ENCODE assay signal across 12 mouse cellular contexts in genomic region chr5:24869796-24870289, GRCm38 (mm10). TPM values are rescaled to one million over a fixed set of nuclear protein-coding genes. Genes with fewer than 3 reads are reported as not detected.
DNase-seq lines count a peak whose midpoint lies in the region; ATAC-seq and TF ChIP-seq lines count a peak whose summit lies in the region.
"Had no signal": no experiment of that assay in that cellular context is flagged by ENCODE, and none has a peak within 500 bp of the region (broad histone marks: within the 10 kb centered on the region; RNA-seq: fewer than 3 reads in every experiment).

No protein-coding gene starts in this region.

- H3K27me3 ChIP-seq in heart, embryonic 12.5 days (replicated peaks) = no peaks in the 10 kb centered on the region
- no peaks in the 10 kb centered on the region for H3K27me3 ChIP-seq in forebrain, embryonic 11.5 days (ENCODE audit: control insufficient read depth, insufficient read depth, low read length)
- no peaks in the 10 kb centered on the region for H3K27me3 ChIP-seq in liver, postnatal 0 days (ENCODE audit: insufficient read depth, low read length)
- H3K27me3 ChIP-seq: embryonic facial prominence, embryonic 15.5 days; limb, embryonic 12.5 days had no signal

- WGBS in heart, embryonic 12.5 days = 52% methylated on average over 11 of the region's 11 CpGs
- WGBS in forebrain, embryonic 11.5 days = 71% methylated on average over 11 of the region's 11 CpGs
- 45% methylated on average over 11 of the region's 11 CpGs for WGBS in liver, postnatal 0 days (ENCODE audit: insufficient replicate concordance)

- DNase-seq in heart, adult 9 months (ENCODE audit: low spot score in 2 of 2) = no peak
- DNase-seq in ES-CJ7 (ENCODE audit: low read depth, low spot score) = peak; percentile 40
- DNase-seq in forebrain, embryonic 11.5 days (ENCODE audit: low spot score) = peak; percentile 43
- peak; percentile 58 for DNase-seq in liver, postnatal 0 days
- DNase-seq in urinary bladder, postnatal 36 days (ENCODE audit: low spot score in 2 of 2) = no peak
- DNase-seq in thymus, postnatal 4 days = no peak
- DNase-seq in kidney, postnatal 10 days = no peak
- DNase-seq: adrenal gland, postnatal 10 days; kidney, adult 8-10 months had no signal

- peak; percentile 78; the same call in 1 of the 2 replicates for TF ChIP-seq EP300 in liver, postnatal 0 days (IDR thresholded peaks at IDR 0.05; ENCODE audit: low read depth)

- H3K9ac ChIP-seq in heart, embryonic 12.5 days = no peak overlapping the region
- no peak overlapping the region for H3K9ac ChIP-seq in forebrain, embryonic 11.5 days (ENCODE audit: low read length)
- H3K9ac ChIP-seq in liver, postnatal 0 days (replicated peaks) = no peak overlapping the region
- H3K9ac ChIP-seq: embryonic facial prominence, embryonic 15.5 days; limb, embryonic 12.5 days had no signal

- no peak overlapping the region for H3K27ac ChIP-seq in heart, embryonic 12.5 days (ENCODE audit: poor library complexity, severe bottlenecking)
- H3K27ac ChIP-seq in forebrain, embryonic 11.5 days (ENCODE audit: low read depth, low read length) = no peak overlapping the region
- H3K27ac ChIP-seq in liver, postnatal 0 days (ENCODE audit: low read depth) = no peak overlapping the region
- H3K27ac ChIP-seq: embryonic facial prominence, embryonic 15.5 days; limb, embryonic 12.5 days had no signal

- no peak overlapping the region for H3K4me3 ChIP-seq in heart, embryonic 12.5 days
- no peak overlapping the region for H3K4me3 ChIP-seq in forebrain, embryonic 11.5 days (ENCODE audit: low read depth, low read length)
- no peak overlapping the region for H3K4me3 ChIP-seq in liver, postnatal 0 days (ENCODE audit: low read depth, low read length)
- H3K4me3 ChIP-seq: embryonic facial prominence, embryonic 15.5 days; limb, embryonic 12.5 days had no signal

- peaks cover 64% of the 10 kb centered on the region for H3K36me3 ChIP-seq in heart, embryonic 12.5 days
- no peaks in the 10 kb centered on the region; the same call in 1 of the 2 replicates for H3K36me3 ChIP-seq in forebrain, embryonic 11.5 days (ENCODE audit: control insufficient read depth, insufficient read depth, low read length)
- H3K36me3 ChIP-seq in liver, postnatal 0 days (replicated peaks; ENCODE audit: insufficient read depth, low read length) = peaks cover 16% of the 10 kb centered on the region; the same call in 1 of the 2 replicates

- no peaks in the 10 kb centered on the region; the same call in 1 of the 2 replicates for H3K4me1 ChIP-seq in heart, embryonic 12.5 days (replicated peaks)
- no peaks in the 10 kb centered on the region for H3K4me1 ChIP-seq in forebrain, embryonic 11.5 days (replicated peaks; ENCODE audit: control insufficient read depth, insufficient read depth, low read length)
- H3K4me1 ChIP-seq in liver, postnatal 0 days (ENCODE audit: insufficient read depth) = peaks cover 5% of the 10 kb centered on the region; the same call in 1 of the 2 replicates
- H3K4me1 ChIP-seq: embryonic facial prominence, embryonic 15.5 days had no signal

- peaks cover 6% of the 10 kb centered on the region; the same call in 1 of the 2 replicates for H3K9me3 ChIP-seq in heart, embryonic 12.5 days (replicated peaks)
- no peaks in the 10 kb centered on the region for H3K9me3 ChIP-seq in forebrain, embryonic 11.5 days (ENCODE audit: control insufficient read depth, low read length)
- H3K9me3 ChIP-seq in liver, postnatal 0 days (ENCODE audit: low read length) = no peaks in the 10 kb centered on the region
- H3K9me3 ChIP-seq: embryonic facial prominence, embryonic 15.5 days; limb, embryonic 12.5 days had no signal

- ATAC-seq in heart, embryonic 12.5 days (ENCODE audit: insufficient number of reproducible peaks, low FRiP score) = peak; percentile 80
- ATAC-seq in forebrain, embryonic 11.5 days (replicated peaks; ENCODE audit: low FRiP score) = 0 out of 2 replicates have a peak, but pooled peaks have one; percentile 24
- ATAC-seq in liver, postnatal 0 days = peak; percentile 94

- TF ChIP-seq CTCF in liver, postnatal 0 days (IDR thresholded peaks at IDR 0.05; ENCODE audit: low read depth) = no peak

- no peak overlapping the region for H3K4me2 ChIP-seq in heart, embryonic 12.5 days
- no peak overlapping the region for H3K4me2 ChIP-seq in forebrain, embryonic 11.5 days (ENCODE audit: low read depth, low read length, severe bottlenecking)
- H3K4me2 ChIP-seq in liver, postnatal 0 days (ENCODE audit: low read depth, low read length) = peak overlapping the region; percentile 49
- H3K4me2 ChIP-seq: embryonic facial prominence, embryonic 15.5 days; limb, embryonic 12.5 days had no signal

RNA-seq across cellular contexts. Expression of gene Rheb, which starts 27.4 kb away (rescaled TPM):
- polyA plus RNA-seq in heart, embryonic 12.5 days (2016; fragmentation: Nextera tagmentation; extraction: Ambion mirVana) = 260 and 270 TPM in 2 replicates
- polyA plus RNA-seq in forebrain, embryonic 11.5 days (2014; fragmentation: Nextera tagmentation; extraction: Ambion mirVana) = 189 and 202 TPM in 2 replicates
- polyA plus RNA-seq in liver, postnatal 0 days (2015; fragmentation: Nextera tagmentation; extraction: Ambion mirVana) = 79.6 and 80.0 TPM in 2 replicates

Comparison
In these comparisons a context has a peak if more than half of its experiments do, and no peak if none do; other contexts are left out.
1. ATAC-seq: peak in every context shown above with its lines; median percentile 94 in liver, postnatal 0 days; 80 in heart, embryonic 12.5 days; 24 in forebrain, embryonic 11.5 days.
2. DNase-seq: peak in ES-CJ7 (single experiment), forebrain, embryonic 11.5 days (single experiment) and liver, postnatal 0 days (single experiment); none in heart, adult 9 months (0 of 2), urinary bladder, postnatal 36 days (0 of 2), thymus, postnatal 4 days (single experiment) and kidney, postnatal 10 days (single experiment).